32 mouse cellular contexts compared by ENCODE assay signal in genomic region chr15:10953465-10953864, GRCm38 (mm10). TPM values are rescaled to one million over a fixed set of nuclear protein-coding genes. Genes with fewer than 3 reads are reported as not detected.
DNase-seq lines count a peak whose midpoint lies in the region; ATAC-seq and TF ChIP-seq lines count a peak whose summit lies in the region.
"Had no signal": no experiment of that assay in that cellular context is flagged by ENCODE, and none has a peak within 500 bp of the region (broad histone marks: within the 10 kb centered on the region; RNA-seq: fewer than 3 reads in every experiment).

No protein-coding gene starts in this region.

- H3K36me3 ChIP-seq in embryonic facial prominence, embryonic 13.5 days = no peaks in the 10 kb centered on the region
- H3K36me3 ChIP-seq in embryonic facial prominence, embryonic 10.5 days (replicated peaks) = no peaks in the 10 kb centered on the region
- H3K36me3 ChIP-seq in liver, adult 2 months (ENCODE audit: control insufficient read depth, insufficient read depth, low read length) = no peaks in the 10 kb centered on the region
- H3K36me3 ChIP-seq in liver, postnatal 0 days (replicated peaks; ENCODE audit: insufficient read depth, low read length) = no peaks in the 10 kb centered on the region
- H3K36me3 ChIP-seq in neural tube, embryonic 13.5 days = no peaks in the 10 kb centered on the region
- H3K36me3 ChIP-seq: forebrain, embryonic 12.5 days; heart, embryonic 15.5 days; hindbrain, embryonic 10.5 days; intestine, embryonic 15.5 days; midbrain, embryonic 13.5 days had no signal

- no peaks in the 10 kb centered on the region for H3K79me2 ChIP-seq in liver, adult 2 months (ENCODE audit: control insufficient read depth, insufficient read depth, low read length)

- H3K27me3 ChIP-seq in embryonic facial prominence, embryonic 13.5 days = peaks cover 7% of the 10 kb centered on the region; the same call in 1 of the 2 replicates
- H3K27me3 ChIP-seq in embryonic facial prominence, embryonic 10.5 days (replicated peaks; ENCODE audit: low read depth, poor library complexity, severe bottlenecking) = no peaks in the 10 kb centered on the region; the same call in 1 of the 2 replicates
- H3K27me3 ChIP-seq in liver, adult 2 months (ENCODE audit: control insufficient read depth, insufficient read depth, low read length) = no peaks in the 10 kb centered on the region
- H3K27me3 ChIP-seq in liver, postnatal 0 days (ENCODE audit: insufficient read depth, low read length) = no peaks in the 10 kb centered on the region
- H3K27me3 ChIP-seq in neural tube, embryonic 13.5 days = no peaks in the 10 kb centered on the region
- no peaks in the 10 kb centered on the region; the same call in 1 of the 2 replicates for H3K27me3 ChIP-seq in cerebellum, adult 2 months (ENCODE audit: control insufficient read depth, insufficient read depth, low read length)
- H3K27me3 ChIP-seq: forebrain, embryonic 12.5 days; heart, embryonic 15.5 days; intestine, embryonic 15.5 days; midbrain, embryonic 13.5 days had no signal

- no peak for DNase-seq in embryonic facial prominence, embryonic 10.5 days (ENCODE audit: low spot score)
- no peak for DNase-seq in liver, adult 2 months (ENCODE audit: extremely low read depth, low read depth, low spot score)
- no peak for DNase-seq in liver, postnatal 0 days
- no peak for DNase-seq in cerebellum, adult 2 months
- DNase-seq in heart, postnatal 10 days = no peak
- DNase-seq: cerebellum, adult 18-20 months; cerebellum, postnatal 36 days; gastrocnemius, postnatal 25 days; layer of hippocampus, postnatal 36 days; liver; thymus, adult 18-20 months; thymus, postnatal 36 days had no signal

- no peak overlapping the region for H3K4me2 ChIP-seq in embryonic facial prominence, embryonic 13.5 days
- H3K4me2 ChIP-seq in liver, postnatal 0 days (ENCODE audit: low read depth, low read length) = no peak overlapping the region
- H3K4me2 ChIP-seq in neural tube, embryonic 13.5 days = 0 out of 2 replicates have a peak overlapping the region, but pooled peaks have one; percentile 4
- H3K4me2 ChIP-seq: forebrain, embryonic 12.5 days; heart, embryonic 15.5 days; intestine, embryonic 15.5 days; midbrain, embryonic 13.5 days had no signal

- TF ChIP-seq CTCF in liver, adult 2 months (IDR thresholded peaks at IDR 0.05; ENCODE audit: low read depth, low read length) = no peak
- TF ChIP-seq CTCF in liver, postnatal 0 days (IDR thresholded peaks at IDR 0.05; ENCODE audit: low read depth) = no peak
- TF ChIP-seq CTCF in cerebellum, adult 2 months (IDR thresholded peaks at IDR 0.05; ENCODE audit: borderline replicate concordance, insufficient read depth, low read depth, low read length) = no peak

- H3K9ac ChIP-seq in embryonic facial prominence, embryonic 13.5 days = no peak overlapping the region
- no peak overlapping the region for H3K9ac ChIP-seq in liver, adult 2 months (ENCODE audit: low read depth, low read length)
- no peak overlapping the region for H3K9ac ChIP-seq in liver, postnatal 0 days (replicated peaks)
- no peak overlapping the region for H3K9ac ChIP-seq in neural tube, embryonic 13.5 days
- H3K9ac ChIP-seq: forebrain, embryonic 12.5 days; heart, embryonic 15.5 days; intestine, embryonic 15.5 days; midbrain, embryonic 13.5 days had no signal

- no peaks in the 10 kb centered on the region for H3K9me3 ChIP-seq in embryonic facial prominence, embryonic 13.5 days
- H3K9me3 ChIP-seq in embryonic facial prominence, embryonic 10.5 days = no peaks in the 10 kb centered on the region
- H3K9me3 ChIP-seq in liver, postnatal 0 days (ENCODE audit: low read length) = no peaks in the 10 kb centered on the region
- no peaks in the 10 kb centered on the region for H3K9me3 ChIP-seq in neural tube, embryonic 13.5 days
- H3K9me3 ChIP-seq: forebrain, embryonic 12.5 days; heart, embryonic 15.5 days; hindbrain, embryonic 10.5 days; intestine, embryonic 15.5 days; midbrain, embryonic 13.5 days had no signal

- 0 out of 2 replicates have a peak overlapping the region, but pooled peaks have one; percentile 28 for H3K27ac ChIP-seq in embryonic facial prominence, embryonic 13.5 days
- no peak overlapping the region for H3K27ac ChIP-seq in embryonic facial prominence, embryonic 10.5 days (replicated peaks)
- peak overlapping the region; percentile 64 for H3K27ac ChIP-seq in liver, adult 2 months (replicated peaks; ENCODE audit: insufficient read depth, low read depth, low read length)
- H3K27ac ChIP-seq in liver, postnatal 0 days (ENCODE audit: low read depth) = no peak overlapping the region
- H3K27ac ChIP-seq in neural tube, embryonic 13.5 days (replicated peaks) = peak overlapping the region; percentile 33; the same call in 1 of the 2 replicates
- H3K27ac ChIP-seq in cerebellum, adult 2 months (ENCODE audit: insufficient read depth, low read length) = no peak overlapping the region
- H3K27ac ChIP-seq: forebrain, embryonic 12.5 days; heart, embryonic 15.5 days; intestine, embryonic 15.5 days; layer of hippocampus, adult 2 months; midbrain, embryonic 13.5 days had no signal

- intact Hi-C loops in heart, postnatal 10 days (cut with DNase I) = no loop called here

- no peak for TF ChIP-seq EP300 in liver, postnatal 0 days (IDR thresholded peaks at IDR 0.05; ENCODE audit: low read depth)

- ATAC-seq in embryonic facial prominence, embryonic 13.5 days (ENCODE audit: insufficient number of reproducible peaks, insufficient read depth, low FRiP score, low TSS enrichment, low read depth) = no peak
- ATAC-seq in liver, postnatal 0 days = no peak
- peak; percentile 75 for ATAC-seq in granulocyte monocyte progenitor cell, adult 5-6 weeks (replicated peaks; ENCODE audit: poor library complexity, severe bottlenecking)
- no peak for ATAC-seq in neural tube, embryonic 13.5 days (ENCODE audit: low read depth)
- ATAC-seq: CD4-positive, CD25-positive, alpha-beta regulatory T cell, adult 4 months; intestine, embryonic 15.5 days; midbrain, embryonic 13.5 days had no signal

- TF ChIP-seq POLR2A in liver, adult 2 months (IDR thresholded peaks at IDR 0.05; ENCODE audit: extremely low read depth, insufficient read depth, low read length) = no peak
- no peak for TF ChIP-seq POLR2A in cerebellum, adult 2 months (IDR thresholded peaks at IDR 0.05; ENCODE audit: borderline replicate concordance, insufficient read depth, low read length)

- WGBS in embryonic facial prominence, embryonic 13.5 days = 40% methylated on average over 1 of the region's 1 CpGs
- WGBS in embryonic facial prominence, embryonic 10.5 days = 83% methylated on average over 1 of the region's 1 CpGs
- WGBS in liver, adult 2 months = 97% methylated on average over 1 of the region's 1 CpGs
- WGBS in liver, postnatal 0 days (ENCODE audit: insufficient replicate concordance) = 40% methylated on average over 1 of the region's 1 CpGs
- 42% methylated on average over 1 of the region's 1 CpGs for WGBS in neural tube, embryonic 13.5 days
- WGBS in cerebellum, adult 2 months = 82% methylated on average over 1 of the region's 1 CpGs

- H3K4me1 ChIP-seq in embryonic facial prominence, embryonic 13.5 days = peaks cover 20% of the 10 kb centered on the region
- peaks cover 4% of the 10 kb centered on the region; the same call in 1 of the 2 replicates for H3K4me1 ChIP-seq in embryonic facial prominence, embryonic 10.5 days
- peaks cover 24% of the 10 kb centered on the region for H3K4me1 ChIP-seq in liver, adult 2 months (ENCODE audit: control insufficient read depth, insufficient read depth, low read length)
- H3K4me1 ChIP-seq in liver, postnatal 0 days (ENCODE audit: insufficient read depth) = peaks cover 19% of the 10 kb centered on the region
- peaks cover 21% of the 10 kb centered on the region for H3K4me1 ChIP-seq in neural tube, embryonic 13.5 days (replicated peaks)
- no peaks in the 10 kb centered on the region; the same call in 1 of the 2 replicates for H3K4me1 ChIP-seq in cerebellum, adult 2 months (ENCODE audit: control insufficient read depth, insufficient read depth, low read length)
- H3K4me1 ChIP-seq: heart, embryonic 15.5 days; intestine, embryonic 15.5 days; midbrain, embryonic 13.5 days had no signal

- no peak overlapping the region for H3K4me3 ChIP-seq in embryonic facial prominence, embryonic 13.5 days
- no peak overlapping the region for H3K4me3 ChIP-seq in embryonic facial prominence, embryonic 10.5 days
- no peak overlapping the region for H3K4me3 ChIP-seq in liver, adult 2 months (ENCODE audit: insufficient read depth, low read depth, low read length)
- no peak overlapping the region for H3K4me3 ChIP-seq in liver, postnatal 0 days (ENCODE audit: low read depth, low read length)
- no peak overlapping the region for H3K4me3 ChIP-seq in neural tube, embryonic 13.5 days
- no peak overlapping the region for H3K4me3 ChIP-seq in cerebellum, adult 2 months (replicated peaks; ENCODE audit: insufficient read depth, low read depth, low read length)
- H3K4me3 ChIP-seq: erythroblast, embryonic 14.5 days; forebrain, embryonic 12.5 days; heart, embryonic 15.5 days; hindbrain, embryonic 10.5 days; intestine, embryonic 15.5 days; layer of hippocampus, adult 2 months; midbrain, embryonic 13.5 days had no signal

RNA-seq across cellular contexts. Expression of gene C1qtnf3, which starts 1.3 kb away (rescaled TPM):
- 4.2 and 7.0 TPM in 2 replicates for polyA plus RNA-seq in embryonic facial prominence, embryonic 13.5 days (2015; fragmentation: Nextera tagmentation; extraction: Ambion mirVana)
- 0.26 and 0.27 TPM in 2 replicates for polyA plus RNA-seq in embryonic facial prominence, embryonic 10.5 days (2016; fragmentation: Nextera tagmentation; extraction: Ambion mirVana)
- 0.13 TPM in 1 of 2 replicates, not detected in the other for total RNA-seq in liver, adult 2 months (2014; rRNA removed)
- polyA plus RNA-seq in liver, adult 2 months (2012; rRNA removed) = 0.05 TPM in 2 replicates
- polyA plus RNA-seq in liver, postnatal 0 days (2015; fragmentation: Nextera tagmentation; extraction: Ambion mirVana) = 0.14 and 0.30 TPM in 2 replicates
- total RNA-seq in granulocyte monocyte progenitor cell, adult 5-6 weeks (2014; fragmentation: Nextera tagmentation) = not detected in 2 replicates
- total RNA-seq in granulocyte monocyte progenitor cell, adult 5-6 weeks (2017) = not detected in 2 replicates
- polyA plus RNA-seq in neural tube, embryonic 13.5 days (2015; fragmentation: Nextera tagmentation; extraction: Ambion mirVana) = 23.2 and 29.0 TPM in 2 replicates
- 0.17 and 0.20 TPM in 2 replicates for polyA plus RNA-seq in cerebellum, adult 2 months (2012; rRNA removed)
- total RNA-seq in heart, postnatal 10 days (2021) = 1 to 10 TPM in 1 of 2 experiments, under 1 TPM in 1; 0.60 to 1.1 TPM
- total RNA-seq: heart, adult 8-10 months; layer of hippocampus, adult 2 months; layer of hippocampus, postnatal 36 days; monocyte, adult 5-6 weeks had no signal
- polyA plus RNA-seq: CD4-positive, CD25-positive, alpha-beta regulatory T cell, adult 4 months; erythroblast, embryonic 14.5 days had no signal

RNA-seq across cellular contexts. Expression of gene Amacr, which starts 28.1 kb away (rescaled TPM):
- polyA plus RNA-seq in embryonic facial prominence, embryonic 13.5 days (2015; fragmentation: Nextera tagmentation; extraction: Ambion mirVana) = 18.7 and 23.5 TPM in 2 replicates
- 14.3 and 14.7 TPM in 2 replicates for polyA plus RNA-seq in embryonic facial prominence, embryonic 10.5 days (2016; fragmentation: Nextera tagmentation; extraction: Ambion mirVana)
- 103 and 119 TPM in 2 replicates for total RNA-seq in liver, adult 2 months (2014; rRNA removed)
- 66.4 and 73.2 TPM in 2 replicates for polyA plus RNA-seq in liver, adult 2 months (2012; rRNA removed)
- polyA plus RNA-seq in liver, postnatal 0 days (2015; fragmentation: Nextera tagmentation; extraction: Ambion mirVana) = 114 and 124 TPM in 2 replicates
- total RNA-seq in granulocyte monocyte progenitor cell, adult 5-6 weeks (2014; fragmentation: Nextera tagmentation) = 3.2 and 3.5 TPM in 2 replicates
- 6.5 and 6.9 TPM in 2 replicates for total RNA-seq in granulocyte monocyte progenitor cell, adult 5-6 weeks (2017)
- 13.8 and 15.6 TPM in 2 replicates for polyA plus RNA-seq in neural tube, embryonic 13.5 days (2015; fragmentation: Nextera tagmentation; extraction: Ambion mirVana)
- 11.4 and 12.0 TPM in 2 replicates for polyA plus RNA-seq in cerebellum, adult 2 months (2012; rRNA removed)
- total RNA-seq in heart, postnatal 10 days (2021) = 10 to 100 TPM; 19.4 to 21.2 TPM
- total RNA-seq: monocyte, adult 5-6 weeks had no signal

RNA-seq across cellular contexts. Expression of gene Slc45a2, which starts 47.1 kb away (rescaled TPM):
- polyA plus RNA-seq in embryonic facial prominence, embryonic 13.5 days (2015; fragmentation: Nextera tagmentation; extraction: Ambion mirVana) = 0.72 and 0.81 TPM in 2 replicates
- polyA plus RNA-seq in embryonic facial prominence, embryonic 10.5 days (2016; fragmentation: Nextera tagmentation; extraction: Ambion mirVana) = 0.06 and 0.39 TPM in 2 replicates
- total RNA-seq in liver, adult 2 months (2014; rRNA removed) = under 0.01 TPM in 1 of 2 replicates, not detected in the other
- polyA plus RNA-seq in liver, adult 2 months (2012; rRNA removed) = 0.02 and 0.04 TPM in 2 replicates
- 0.04 and 0.05 TPM in 2 replicates for polyA plus RNA-seq in liver, postnatal 0 days (2015; fragmentation: Nextera tagmentation; extraction: Ambion mirVana)
- total RNA-seq in granulocyte monocyte progenitor cell, adult 5-6 weeks (2014; fragmentation: Nextera tagmentation) = not detected in 2 replicates
- total RNA-seq in granulocyte monocyte progenitor cell, adult 5-6 weeks (2017) = not detected in 2 replicates
- not detected in 2 replicates for polyA plus RNA-seq in neural tube, embryonic 13.5 days (2015; fragmentation: Nextera tagmentation; extraction: Ambion mirVana)
- 0.10 and 0.19 TPM in 2 replicates for polyA plus RNA-seq in cerebellum, adult 2 months (2012; rRNA removed)
- not detected for total RNA-seq in heart, postnatal 10 days (2021)
- total RNA-seq: adrenal gland, adult 18-20 months; gastrocnemius, postnatal 25 days; heart, adult 8-10 months; layer of hippocampus, adult 2 months; layer of hippocampus, postnatal 36 days; left cerebral cortex, postnatal 14 days; monocyte, adult 5-6 weeks had no signal
- polyA plus RNA-seq: CD4-positive, CD25-positive, alpha-beta regulatory T cell, adult 4 months; erythroblast, embryonic 14.5 days; intestine, embryonic 15.5 days; kidney, embryonic 14.5 days; liver, embryonic 16.5 days; lung, postnatal 0 days; midbrain, embryonic 13.5 days; small intestine, adult 2 months; stomach, embryonic 16.5 days had no signal

Comparison
In these comparisons a context has a peak if more than half of its experiments do, and no peak if none do; other contexts are left out.
1. H3K27ac ChIP-seq: peak in embryonic facial prominence, embryonic 13.5 days (single experiment), liver, adult 2 months (single experiment) and neural tube, embryonic 13.5 days (single experiment); none in embryonic facial prominence, embryonic 10.5 days (single experiment), liver, postnatal 0 days (single experiment) and cerebellum, adult 2 months (single experiment).